ENCODE assay signal across 27 mouse cellular contexts in the genomic region with DNA sequence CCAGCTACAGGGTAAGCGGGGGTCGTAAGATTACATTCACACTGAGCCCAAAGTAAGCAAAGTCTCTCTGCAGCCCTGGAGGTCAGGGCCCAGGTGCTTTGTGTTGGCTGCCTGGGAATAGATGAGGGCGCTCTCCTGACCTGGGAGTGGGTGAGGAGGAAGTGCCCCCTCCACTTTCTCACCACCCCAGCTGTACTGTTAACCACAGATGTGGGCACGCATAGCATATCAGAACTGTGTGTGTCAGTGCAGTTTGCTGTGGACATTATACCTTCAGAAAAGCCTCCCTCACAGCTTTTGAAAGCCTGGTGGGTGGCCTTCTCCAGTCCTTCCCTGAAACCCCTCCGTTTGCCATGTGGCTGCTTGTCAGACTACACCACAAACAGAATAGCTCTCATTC. TPM values are rescaled to one million over a fixed set of nuclear protein-coding genes. Genes with fewer than 3 reads are reported as not detected.
DNase-seq lines count a peak whose midpoint lies in the region; ATAC-seq and TF ChIP-seq lines count a peak whose summit lies in the region.
"Had no signal": no experiment of that assay in that cellular context is flagged by ENCODE, and none has a peak within 500 bp of the region (broad histone marks: within the 10 kb centered on the region; RNA-seq: fewer than 3 reads in every experiment).

No protein-coding gene starts in this region.

- peaks cover 17% of the 10 kb centered on the region for H3K4me1 ChIP-seq in forebrain, embryonic 16.5 days (replicated peaks; ENCODE audit: control insufficient read depth, insufficient read depth, low read length)
- H3K4me1 ChIP-seq in hindbrain, embryonic 16.5 days (ENCODE audit: control insufficient read depth, insufficient read depth, low read depth, low read length), result peaks cover 4% of the 10 kb centered on the region
- H3K4me1 ChIP-seq in kidney, embryonic 15.5 days, result 0 out of 2 replicates have a peak, but pooled peaks cover 2% of the 10 kb centered on the region

- peak overlapping the region; percentile 79 for H3K27ac ChIP-seq in layer of hippocampus, adult 2 months
- H3K27ac ChIP-seq in forebrain, embryonic 16.5 days (ENCODE audit: low read length), result peak overlapping the region; percentile 23; the same call in 1 of the 2 replicates
- H3K27ac ChIP-seq in hindbrain, embryonic 16.5 days (ENCODE audit: low read depth, low read length), result no peak overlapping the region
- no peak overlapping the region for H3K27ac ChIP-seq in kidney, embryonic 15.5 days
- H3K27ac ChIP-seq: embryonic facial prominence, embryonic 15.5 days; hindbrain, embryonic 13.5 days; liver, embryonic 15.5 days; stomach, postnatal 0 days had no signal

- 0 out of 2 replicates have a peak, but pooled peaks cover 3% of the 10 kb centered on the region for H3K36me3 ChIP-seq in forebrain, embryonic 16.5 days (ENCODE audit: control insufficient read depth, insufficient read depth)
- peaks cover 5% of the 10 kb centered on the region for H3K36me3 ChIP-seq in hindbrain, embryonic 16.5 days (ENCODE audit: control insufficient read depth, insufficient read depth, low read length)
- peaks cover 49% of the 10 kb centered on the region for H3K36me3 ChIP-seq in kidney, embryonic 15.5 days

- WGBS in forebrain, embryonic 16.5 days, result 72% methylated on average over 5 of the region's 5 CpGs
- WGBS in hindbrain, embryonic 16.5 days, result 84% methylated on average over 5 of the region's 5 CpGs
- WGBS in kidney, embryonic 15.5 days, result 79% methylated on average over 5 of the region's 5 CpGs

- H3K4me3 ChIP-seq in layer of hippocampus, adult 2 months, result no peak overlapping the region
- no peak overlapping the region for H3K4me3 ChIP-seq in forebrain, embryonic 16.5 days (replicated peaks; ENCODE audit: low read length)
- no peak overlapping the region for H3K4me3 ChIP-seq in hindbrain, embryonic 16.5 days (ENCODE audit: low read length)
- no peak overlapping the region for H3K4me3 ChIP-seq in kidney, embryonic 15.5 days (replicated peaks)
- H3K4me3 ChIP-seq: embryonic facial prominence, embryonic 15.5 days; hindbrain, embryonic 13.5 days; liver, embryonic 15.5 days; myocyte had no signal

- no peak for TF ChIP-seq CTCF in layer of hippocampus, adult 2 months (conservative IDR thresholded peaks at IDR 0.05)

- peak; percentile 57 for ATAC-seq in forebrain, embryonic 16.5 days
- no peak for ATAC-seq in hindbrain, embryonic 16.5 days
- ATAC-seq in kidney, embryonic 15.5 days (replicated peaks; ENCODE audit: low FRiP score), result no peak
- ATAC-seq: lung, postnatal 0 days had no signal

- no peak overlapping the region for H3K4me2 ChIP-seq in forebrain, embryonic 16.5 days (ENCODE audit: low read length)
- H3K4me2 ChIP-seq in hindbrain, embryonic 16.5 days (ENCODE audit: low read length), result no peak overlapping the region
- no peak overlapping the region for H3K4me2 ChIP-seq in kidney, embryonic 15.5 days
- H3K4me2 ChIP-seq: embryonic facial prominence, embryonic 15.5 days; heart, embryonic 11.5 days; hindbrain, embryonic 13.5 days; liver, embryonic 15.5 days had no signal

- H3K27me3 ChIP-seq in forebrain, embryonic 16.5 days (replicated peaks; ENCODE audit: control insufficient read depth, insufficient read depth, low read length), result no peaks in the 10 kb centered on the region
- no peaks in the 10 kb centered on the region for H3K27me3 ChIP-seq in hindbrain, embryonic 16.5 days (replicated peaks; ENCODE audit: control insufficient read depth, insufficient read depth, low read length)
- H3K27me3 ChIP-seq in kidney, embryonic 15.5 days, result no peaks in the 10 kb centered on the region
- H3K27me3 ChIP-seq: embryonic facial prominence, embryonic 15.5 days; hindbrain, embryonic 13.5 days; liver, embryonic 15.5 days had no signal

- H3K9ac ChIP-seq in forebrain, embryonic 16.5 days (replicated peaks; ENCODE audit: low read depth, low read length), result no peak overlapping the region
- H3K9ac ChIP-seq in hindbrain, embryonic 16.5 days (ENCODE audit: low read depth, low read length), result no peak overlapping the region
- H3K9ac ChIP-seq in kidney, embryonic 15.5 days, result no peak overlapping the region
- H3K9ac ChIP-seq: embryonic facial prominence, embryonic 15.5 days; hindbrain, embryonic 13.5 days; liver, embryonic 15.5 days had no signal

- no peaks in the 10 kb centered on the region for H3K9me3 ChIP-seq in forebrain, embryonic 16.5 days (ENCODE audit: control insufficient read depth, low read length)
- no peaks in the 10 kb centered on the region for H3K9me3 ChIP-seq in hindbrain, embryonic 16.5 days (ENCODE audit: control insufficient read depth, low read length)
- no peaks in the 10 kb centered on the region for H3K9me3 ChIP-seq in kidney, embryonic 15.5 days (replicated peaks)
- H3K9me3 ChIP-seq: embryonic facial prominence, embryonic 15.5 days; hindbrain, embryonic 13.5 days; liver, embryonic 15.5 days had no signal

- no peak for DNase-seq in layer of hippocampus, adult 2 months (ENCODE audit: low spot score in 2 of 2)
- no peak for DNase-seq in layer of hippocampus, postnatal 25 days (ENCODE audit: extremely low spot score in 1 of 2, low spot score in 1 of 2)
- peak; percentile 34 for DNase-seq in naive thymus-derived CD4-positive, alpha-beta T cell, adult 2 months (ENCODE audit: low read depth)
- DNase-seq in thymus, postnatal 25 days, result peak; percentile 64
- DNase-seq in adrenal gland, adult 2 months, result no peak
- DNase-seq: adrenal gland, adult 8-10 months; cerebellum, adult 9-11 months; heart, postnatal 14 days; midbrain, embryonic 14.5 days; retina, postnatal 1 day had no signal

RNA-seq across cellular contexts. Expression of a gene that starts 30.3 kb away (rescaled TPM):
- total RNA-seq in layer of hippocampus, adult 2 months (2021), result 10 to 100 TPM; 48.6 to 50.7 TPM
- total RNA-seq in layer of hippocampus, postnatal 25 days (2021), result 10 to 100 TPM; 38.4 to 39.7 TPM
- 103 and 104 TPM in 2 replicates for polyA plus RNA-seq in forebrain, embryonic 16.5 days (2015; fragmentation: Nextera tagmentation; extraction: Ambion mirVana)
- polyA plus RNA-seq in hindbrain, embryonic 16.5 days (2015; fragmentation: Nextera tagmentation; extraction: Ambion mirVana), result 82.0 and 82.5 TPM in 2 replicates
- total RNA-seq in adrenal gland, adult 2 months (2021), result 10 to 100 TPM; 31.2 to 54.3 TPM
- 22.7 and 35.0 TPM in 2 replicates for polyA plus RNA-seq in adrenal gland, adult 2 months (2012; rRNA removed)
- polyA plus RNA-seq in kidney, embryonic 15.5 days (2015; fragmentation: Nextera tagmentation; extraction: Ambion mirVana), result 73.7 and 76.0 TPM in 2 replicates

RNA-seq across cellular contexts. Expression of a gene that starts 30.4 kb away (rescaled TPM):
- 1 to 10 TPM; 5.3 to 5.8 TPM for total RNA-seq in layer of hippocampus, adult 2 months (2021)
- 1 to 10 TPM; 2.6 to 5.0 TPM for total RNA-seq in layer of hippocampus, postnatal 25 days (2021)
- 2.3 and 2.6 TPM in 2 replicates for polyA plus RNA-seq in forebrain, embryonic 16.5 days (2015; fragmentation: Nextera tagmentation; extraction: Ambion mirVana)
- 1.8 and 2.3 TPM in 2 replicates for polyA plus RNA-seq in hindbrain, embryonic 16.5 days (2015; fragmentation: Nextera tagmentation; extraction: Ambion mirVana)
- 1 to 10 TPM; 1.8 to 2.4 TPM for total RNA-seq in adrenal gland, adult 2 months (2021)
- 0.16 and 0.26 TPM in 2 replicates for polyA plus RNA-seq in adrenal gland, adult 2 months (2012; rRNA removed)
- polyA plus RNA-seq in kidney, embryonic 15.5 days (2015; fragmentation: Nextera tagmentation; extraction: Ambion mirVana), result 2.8 TPM in 2 replicates

RNA-seq across cellular contexts. Expression of a gene that starts 32.1 kb away (rescaled TPM):
- total RNA-seq in layer of hippocampus, adult 2 months (2021), result not detected
- total RNA-seq in layer of hippocampus, postnatal 25 days (2021), result under 1 TPM in 1 of 2 experiments, not detected in 1; 0.44 TPM
- 0.50 and 1.1 TPM in 2 replicates for polyA plus RNA-seq in forebrain, embryonic 16.5 days (2015; fragmentation: Nextera tagmentation; extraction: Ambion mirVana)
- 0.76 and 1.0 TPM in 2 replicates for polyA plus RNA-seq in hindbrain, embryonic 16.5 days (2015; fragmentation: Nextera tagmentation; extraction: Ambion mirVana)
- total RNA-seq in adrenal gland, adult 2 months (2021), result not detected
- 0.88 and 1.6 TPM in 2 replicates for polyA plus RNA-seq in adrenal gland, adult 2 months (2012; rRNA removed)
- polyA plus RNA-seq in kidney, embryonic 15.5 days (2015; fragmentation: Nextera tagmentation; extraction: Ambion mirVana), result 0.80 and 1.2 TPM in 2 replicates
- total RNA-seq: gastrocnemius, adult 18-20 months; gastrocnemius, postnatal 4 days; heart, postnatal 14 days; left cerebral cortex, postnatal 25 days had no signal
- polyA plus RNA-seq: C2C12; large intestine, adult 2 months; myocyte had no signal

RNA-seq across cellular contexts. Expression of a gene that starts 34.7 kb away (rescaled TPM):
- 10 to 100 TPM; 39.8 to 41.7 TPM for total RNA-seq in layer of hippocampus, adult 2 months (2021)
- 10 to 100 TPM; 43.4 to 45.7 TPM for total RNA-seq in layer of hippocampus, postnatal 25 days (2021)
- polyA plus RNA-seq in forebrain, embryonic 16.5 days (2015; fragmentation: Nextera tagmentation; extraction: Ambion mirVana), result 22.0 and 25.9 TPM in 2 replicates
- 26.5 and 33.2 TPM in 2 replicates for polyA plus RNA-seq in hindbrain, embryonic 16.5 days (2015; fragmentation: Nextera tagmentation; extraction: Ambion mirVana)
- total RNA-seq in adrenal gland, adult 2 months (2021), result 10 to 100 TPM; 24.2 to 30.5 TPM
- polyA plus RNA-seq in adrenal gland, adult 2 months (2012; rRNA removed), result 25.7 and 30.6 TPM in 2 replicates
- 16.7 and 19.3 TPM in 2 replicates for polyA plus RNA-seq in kidney, embryonic 15.5 days (2015; fragmentation: Nextera tagmentation; extraction: Ambion mirVana)

RNA-seq across cellular contexts. Expression of a gene that starts 34.9 kb away (rescaled TPM):
- not detected for total RNA-seq in layer of hippocampus, adult 2 months (2021)
- not detected for total RNA-seq in layer of hippocampus, postnatal 25 days (2021)
- not detected in 2 replicates for polyA plus RNA-seq in forebrain, embryonic 16.5 days (2015; fragmentation: Nextera tagmentation; extraction: Ambion mirVana)
- not detected in 2 replicates for polyA plus RNA-seq in hindbrain, embryonic 16.5 days (2015; fragmentation: Nextera tagmentation; extraction: Ambion mirVana)
- not detected for total RNA-seq in adrenal gland, adult 2 months (2021)
- not detected in 2 replicates for polyA plus RNA-seq in adrenal gland, adult 2 months (2012; rRNA removed)
- not detected in 2 replicates for polyA plus RNA-seq in kidney, embryonic 15.5 days (2015; fragmentation: Nextera tagmentation; extraction: Ambion mirVana)
- total RNA-seq: adrenal gland, adult 8-10 months; gastrocnemius, adult 18-20 months; gastrocnemius, postnatal 4 days; heart, postnatal 14 days; left cerebral cortex, postnatal 25 days had no signal
- polyA plus RNA-seq: C2C12; embryonic facial prominence, embryonic 15.5 days; heart, embryonic 11.5 days; hindbrain, embryonic 13.5 days; intestine, embryonic 14.5 days; kidney, embryonic 16.5 days; large intestine, adult 2 months; liver, embryonic 15.5 days; lung, postnatal 0 days; midbrain, embryonic 14.5 days; myocyte; stomach, postnatal 0 days had no signal

Comparison
In these comparisons a context has a peak if more than half of its experiments do, and no peak if none do; other contexts are left out.
1. DNase-seq: peak in naive thymus-derived CD4-positive, alpha-beta T cell, adult 2 months (single experiment) and thymus, postnatal 25 days (single experiment); none in layer of hippocampus, adult 2 months (0 of 2), layer of hippocampus, postnatal 25 days (0 of 2) and adrenal gland, adult 2 months (single experiment).
2. H3K27ac ChIP-seq: peak in layer of hippocampus, adult 2 months (single experiment) and forebrain, embryonic 16.5 days (single experiment); none in hindbrain, embryonic 16.5 days (single experiment) and kidney, embryonic 15.5 days (single experiment).